Mouse (Mus musculus) thymus, adult 2 months (tissue): ENCODE results near the gene Ccdc65.

ENCODE experiments used
- CTCF ChIP-seq: fragments of 200-500 bp; IDR thresholded peaks from 2 replicates; pipeline ENCODE4 v1.5.1; 2012; ENCODE audit warnings: mild to moderate bottlenecking, control low read depth, low read length, moderate library complexity, borderline replicate concordance; ENCODE audit not compliant: control insufficient read depth, poor library complexity, insufficient read depth; ENCODE audit errors: extremely low read depth
- POLR2A ChIP-seq: fragments of 200-500 bp; IDR thresholded peaks from 2 replicates; pipeline ENCODE4 v1.6.1; 2012; ENCODE audit warnings: mild to moderate bottlenecking, low read length, control low read depth, moderate library complexity; ENCODE audit not compliant: control insufficient read depth, poor library complexity, insufficient read depth; ENCODE audit errors: extremely low read depth

- no peak for TF ChIP-seq CTCF
- TF ChIP-seq POLR2A: no peak
Observed at GRCm38 (mm10) chr15:98733370-98733769, 25.4 kb downstream of the Ccdc65 start.
